Mouse (Mus musculus): ENCODE measurements around the gene Gpr63. TPM values are rescaled to one million over a fixed set of nuclear protein-coding genes. Genes with fewer than 3 reads are reported as not detected.
"Not testable (repeated sequence)": the region's sequence is repeated elsewhere in the genome, so short reads cannot be mapped to it uniquely, and the experiment has no call there.

Gpr63 gene
- polyA plus RNA-seq, 1 experiment from 2014 or later, result 3.6 TPM

DNA sequence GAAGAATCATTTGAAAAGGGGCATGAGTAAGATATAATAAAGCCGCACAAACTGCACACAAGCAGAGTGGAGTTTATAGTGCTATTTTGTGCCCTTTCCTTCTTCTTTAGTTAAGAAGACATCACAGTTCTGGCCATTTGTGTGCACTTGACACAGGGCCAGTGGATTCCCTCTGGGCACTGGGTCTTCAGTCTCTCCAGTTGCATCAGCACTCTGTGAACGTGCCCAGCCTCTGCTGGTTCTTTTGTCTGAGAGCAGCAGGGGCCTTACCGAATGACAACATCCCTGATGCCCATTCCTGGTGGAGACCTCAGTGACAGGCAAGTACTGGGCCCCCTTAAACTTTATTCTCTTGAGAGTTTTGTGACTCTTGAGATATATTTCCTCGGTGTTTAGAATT is 12.4 kb downstream of the Gpr63 start:
- ATAC-seq (ENCODE audit: insufficient read depth, low FRiP score, low TSS enrichment) (no peak), DNase-seq (ENCODE audit: low spot score) (no peak)
- Histone ChIP-seq H3K27me3 (ENCODE audit: control insufficient read depth, insufficient read depth, low read length) (no peaks in the 10 kb centered on the region), H3K9me3 (ENCODE audit: control insufficient read depth, low read length) (no peaks in the 10 kb centered on the region), H3K4me3 (ENCODE audit: low read depth, low read length) (no peak overlapping the region), H3K4me1 (ENCODE audit: control insufficient read depth, insufficient read depth, low read length) (no peaks in the 10 kb centered on the region), H3K36me3 (ENCODE audit: control insufficient read depth, insufficient read depth, low read length) (no peaks in the 10 kb centered on the region), H3K27ac (ENCODE audit: low read depth, low read length) (no peak overlapping the region), H3K4me2 (ENCODE audit: low read depth) (no peak overlapping the region), H3K9ac (ENCODE audit: low read length) (no peak overlapping the region)
- WGBS, result 49% methylated on average over 4 of the region's 4 CpGs

DNA sequence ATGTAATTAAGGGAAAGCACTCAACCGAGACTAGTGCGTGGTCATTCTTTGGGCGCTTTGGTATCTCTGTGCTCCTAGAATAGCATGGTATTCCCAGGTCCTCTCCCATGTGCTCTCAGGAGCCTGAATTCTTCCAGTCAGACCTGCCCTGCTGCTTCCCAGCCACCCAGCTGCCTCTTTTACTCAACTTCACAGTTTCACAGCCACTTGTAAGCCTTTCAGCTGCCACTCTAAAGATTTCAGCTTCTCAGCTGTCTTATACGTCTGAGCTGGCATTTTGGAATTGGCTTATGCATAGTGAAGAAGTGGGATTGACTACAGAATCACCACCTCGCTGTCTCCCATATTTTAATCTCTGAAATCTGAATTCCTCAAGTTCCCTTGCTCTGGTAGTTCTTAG is 19.4 kb downstream of the Gpr63 start:
- no peaks in the 10 kb centered on the region for H3K36me3 ChIP-seq (ENCODE audit: control insufficient read depth, insufficient read depth, low read length)
- no peaks in the 10 kb centered on the region for H3K4me1 ChIP-seq (ENCODE audit: control insufficient read depth, insufficient read depth, low read length)
- H3K9ac ChIP-seq (ENCODE audit: low read length), result no peak overlapping the region
- no peak overlapping the region for H3K4me3 ChIP-seq (ENCODE audit: low read depth, low read length)
- H3K27me3 ChIP-seq (ENCODE audit: control insufficient read depth, insufficient read depth, low read length), result no peaks in the 10 kb centered on the region
- no peak overlapping the region for H3K4me2 ChIP-seq (ENCODE audit: low read depth)
- H3K9me3 ChIP-seq (ENCODE audit: control insufficient read depth, low read length), result no peaks in the 10 kb centered on the region
- no peak overlapping the region for H3K27ac ChIP-seq (ENCODE audit: low read depth, low read length)
- no peak for ATAC-seq (ENCODE audit: insufficient read depth, low FRiP score, low TSS enrichment)
- 95% methylated on average over 5 of the region's 5 CpGs for WGBS
- no peak for DNase-seq (ENCODE audit: low spot score)

DNA sequence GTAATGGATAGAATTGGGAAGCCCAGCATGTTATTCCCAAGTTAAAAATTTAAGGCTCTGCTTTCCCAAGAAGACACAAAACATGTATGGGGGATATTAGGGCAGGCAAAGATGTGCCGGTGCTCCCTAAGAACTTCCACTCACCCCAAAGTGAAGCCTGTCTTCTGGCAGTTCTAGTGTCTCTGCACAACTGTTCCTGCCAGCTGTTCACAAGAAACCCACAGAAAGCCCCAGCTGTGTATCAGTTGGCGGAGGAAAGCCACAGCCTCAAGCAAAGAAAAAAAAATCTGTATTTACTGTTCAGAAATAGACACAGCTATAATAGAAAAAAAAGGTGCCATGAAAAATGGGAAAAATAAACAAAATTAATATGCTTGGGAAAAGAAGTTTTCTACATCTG is 25.3 kb downstream of the Gpr63 start:
- no peaks in the 10 kb centered on the region for H3K9me3 ChIP-seq (ENCODE audit: control insufficient read depth, low read length)
- H3K36me3 ChIP-seq (ENCODE audit: control insufficient read depth, insufficient read depth, low read length), result no peaks in the 10 kb centered on the region
- H3K27me3 ChIP-seq (ENCODE audit: control insufficient read depth, insufficient read depth, low read length), result no peaks in the 10 kb centered on the region
- ATAC-seq (ENCODE audit: insufficient read depth, low FRiP score, low TSS enrichment), result no peak
- H3K4me1 ChIP-seq (ENCODE audit: control insufficient read depth, insufficient read depth, low read length), result no peaks in the 10 kb centered on the region
- no peak overlapping the region for H3K9ac ChIP-seq (ENCODE audit: low read length)
- no peak overlapping the region for H3K27ac ChIP-seq (ENCODE audit: low read depth, low read length)
- 96% methylated on average over 2 of the region's 2 CpGs for WGBS
- no peak overlapping the region for H3K4me3 ChIP-seq (ENCODE audit: low read depth, low read length)
- no peak for DNase-seq (ENCODE audit: low spot score)
- no peak overlapping the region for H3K4me2 ChIP-seq (ENCODE audit: low read depth)

GRCm38 (mm10) chr4:25009328-25009727 is 43.1 kb downstream of the Gpr63 start:
- WGBS, result 87% methylated on average over 8 of the region's 8 CpGs
- DNase-seq (ENCODE audit: low spot score); H3K9ac ChIP-seq (ENCODE audit: low read length); ATAC-seq (ENCODE audit: insufficient read depth, low FRiP score, low TSS enrichment); H3K27me3 ChIP-seq (ENCODE audit: control insufficient read depth, insufficient read depth, low read length); H3K9me3 ChIP-seq (ENCODE audit: control insufficient read depth, low read length); H3K4me2 ChIP-seq (ENCODE audit: low read depth); H3K36me3 ChIP-seq (ENCODE audit: control insufficient read depth, insufficient read depth, low read length); H3K4me3 ChIP-seq (ENCODE audit: low read depth, low read length); H3K27ac ChIP-seq (ENCODE audit: low read depth, low read length); H3K4me1 ChIP-seq (ENCODE audit: control insufficient read depth, insufficient read depth, low read length): not testable (repeated sequence)

DNA sequence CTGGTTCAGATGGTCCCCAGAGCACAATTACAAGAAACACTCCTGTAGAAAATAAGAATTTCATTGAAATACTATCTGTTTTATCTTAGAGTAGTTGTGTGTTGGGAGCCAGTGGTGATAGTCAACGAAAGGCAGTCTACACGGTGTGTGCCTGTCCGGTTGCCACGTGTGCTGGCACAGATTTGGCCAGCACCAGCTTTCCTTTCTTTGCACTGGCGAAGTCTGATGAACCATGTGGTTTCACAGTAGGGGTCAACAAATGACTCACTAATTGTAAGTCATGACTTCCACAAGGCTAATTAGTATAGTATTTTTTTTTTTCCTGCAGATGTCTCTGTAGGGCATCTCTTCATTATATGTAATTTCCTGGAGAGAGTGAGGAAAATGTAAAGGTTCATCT is 45.6 kb downstream of the Gpr63 start:
- Histone ChIP-seq H3K36me3 (ENCODE audit: control insufficient read depth, insufficient read depth, low read length) (peaks cover 3% of the 10 kb centered on the region), H3K27ac (ENCODE audit: low read depth, low read length) (no peak overlapping the region), H3K9ac (ENCODE audit: low read length) (no peak overlapping the region), H3K4me2 (ENCODE audit: low read depth) (no peak overlapping the region), H3K4me1 (ENCODE audit: control insufficient read depth, insufficient read depth, low read length) (no peaks in the 10 kb centered on the region), H3K27me3 (ENCODE audit: control insufficient read depth, insufficient read depth, low read length) (no peaks in the 10 kb centered on the region), H3K4me3 (ENCODE audit: low read depth, low read length) (no peak overlapping the region), H3K9me3 (ENCODE audit: control insufficient read depth, low read length) (no peaks in the 10 kb centered on the region)
- 68% methylated on average over 5 of the region's 5 CpGs for WGBS
- ATAC-seq (ENCODE audit: insufficient read depth, low FRiP score, low TSS enrichment) (no peak), DNase-seq (ENCODE audit: low spot score) (no peak)

GRCm38 (mm10) chr4:25012726-25013125 is 46.5 kb downstream of the Gpr63 start:
- H3K36me3 ChIP-seq (ENCODE audit: control insufficient read depth, insufficient read depth, low read length), result peaks cover 3% of the 10 kb centered on the region
- H3K27me3 ChIP-seq (ENCODE audit: control insufficient read depth, insufficient read depth, low read length), result no peaks in the 10 kb centered on the region
- H3K9me3 ChIP-seq (ENCODE audit: control insufficient read depth, low read length), result no peaks in the 10 kb centered on the region
- ATAC-seq (ENCODE audit: insufficient read depth, low FRiP score, low TSS enrichment) (no peak), DNase-seq (ENCODE audit: low spot score) (no peak)
- WGBS, result 94% methylated on average over 3 of the region's 3 CpGs
- H3K27ac ChIP-seq (ENCODE audit: low read depth, low read length), result no peak overlapping the region
- no peak overlapping the region for H3K4me2 ChIP-seq (ENCODE audit: low read depth)
- H3K4me3 ChIP-seq (ENCODE audit: low read depth, low read length), result no peak overlapping the region
- H3K9ac ChIP-seq (ENCODE audit: low read length), result no peak overlapping the region
- H3K4me1 ChIP-seq (ENCODE audit: control insufficient read depth, insufficient read depth, low read length), result no peaks in the 10 kb centered on the region

DNA sequence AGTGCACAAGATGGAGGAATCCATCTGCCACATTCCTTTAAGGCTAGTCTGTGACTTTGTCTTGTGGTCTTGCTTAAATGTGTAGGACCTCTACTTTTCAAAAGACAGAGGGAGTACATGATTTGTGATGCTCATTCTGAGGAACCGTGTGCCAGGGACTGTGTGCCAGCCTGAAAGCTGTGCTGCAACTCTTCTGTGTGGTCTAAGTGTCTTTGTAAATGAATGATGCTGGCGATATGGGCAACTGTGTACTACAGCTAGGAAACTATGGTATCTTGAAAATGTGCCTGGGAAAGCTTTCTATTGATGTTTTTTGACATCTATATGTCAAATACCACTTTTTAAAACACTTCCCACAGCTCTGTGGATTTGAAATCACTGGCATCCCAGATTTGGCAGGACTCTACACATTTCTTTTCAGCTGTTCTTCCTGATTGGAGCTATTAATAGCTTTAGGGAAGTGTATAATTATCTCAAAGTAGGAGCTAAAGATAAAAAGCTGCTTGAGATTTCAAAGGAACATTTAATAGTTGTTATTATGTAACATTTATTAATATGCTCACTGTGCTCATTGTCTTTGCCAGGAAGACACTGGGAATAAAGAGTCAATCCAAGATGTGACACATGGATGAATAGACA is 48.9 kb downstream of the Gpr63 start:
- H3K36me3 ChIP-seq (ENCODE audit: control insufficient read depth, insufficient read depth, low read length), result no peaks in the 10 kb centered on the region
- no peak overlapping the region for H3K4me2 ChIP-seq (ENCODE audit: low read depth)
- H3K4me1 ChIP-seq (ENCODE audit: control insufficient read depth, insufficient read depth, low read length), result no peaks in the 10 kb centered on the region
- no peaks in the 10 kb centered on the region for H3K27me3 ChIP-seq (ENCODE audit: control insufficient read depth, insufficient read depth, low read length)
- H3K9ac ChIP-seq (ENCODE audit: low read length), result no peak overlapping the region
- DNase-seq (ENCODE audit: low spot score) (no peak), ATAC-seq (ENCODE audit: insufficient read depth, low FRiP score, low TSS enrichment) (no peak)
- WGBS, result 88% methylated on average over 2 of the region's 2 CpGs
- H3K9me3 ChIP-seq (ENCODE audit: control insufficient read depth, low read length), result no peaks in the 10 kb centered on the region
- no peak overlapping the region for H3K27ac ChIP-seq (ENCODE audit: low read depth, low read length)
- H3K4me3 ChIP-seq (ENCODE audit: low read depth, low read length), result no peak overlapping the region

- 82% methylated on average over 2 of the region's 2 CpGs for WGBS
- H3K27me3 ChIP-seq (ENCODE audit: control insufficient read depth, insufficient read depth, low read length), result no peaks in the 10 kb centered on the region
- no peak overlapping the region for H3K9ac ChIP-seq (ENCODE audit: low read length)
- no peak for ATAC-seq (ENCODE audit: insufficient read depth, low FRiP score, low TSS enrichment)
- DNase-seq (ENCODE audit: low spot score), result no peak
- no peaks in the 10 kb centered on the region for H3K9me3 ChIP-seq (ENCODE audit: control insufficient read depth, low read length)
- no peak overlapping the region for H3K27ac ChIP-seq (ENCODE audit: low read depth, low read length)
- H3K4me1 ChIP-seq (ENCODE audit: control insufficient read depth, insufficient read depth, low read length), result no peaks in the 10 kb centered on the region
- no peak overlapping the region for H3K4me3 ChIP-seq (ENCODE audit: low read depth, low read length)
- H3K4me2 ChIP-seq (ENCODE audit: low read depth), result no peak overlapping the region
- no peaks in the 10 kb centered on the region for H3K36me3 ChIP-seq (ENCODE audit: control insufficient read depth, insufficient read depth, low read length)
Observed at GRCm38 (mm10) chr4:25028252-25028651, 62.0 kb downstream of the Gpr63 start.

GRCm38 (mm10) chr4:25028752-25029151 is 62.5 kb downstream of the Gpr63 start:
- H3K4me2 ChIP-seq (ENCODE audit: low read depth), result no peak overlapping the region
- ATAC-seq (ENCODE audit: insufficient read depth, low FRiP score, low TSS enrichment), result no peak
- no peaks in the 10 kb centered on the region for H3K9me3 ChIP-seq (ENCODE audit: control insufficient read depth, low read length)
- no peak overlapping the region for H3K27ac ChIP-seq (ENCODE audit: low read depth, low read length)
- H3K4me1 ChIP-seq (ENCODE audit: control insufficient read depth, insufficient read depth, low read length), result no peaks in the 10 kb centered on the region
- DNase-seq (ENCODE audit: low spot score), result no peak
- H3K9ac ChIP-seq (ENCODE audit: low read length), result no peak overlapping the region
- H3K36me3 ChIP-seq (ENCODE audit: control insufficient read depth, insufficient read depth, low read length), result no peaks in the 10 kb centered on the region
- 75% methylated on average over 1 of the region's 1 CpGs for WGBS
- no peak overlapping the region for H3K4me3 ChIP-seq (ENCODE audit: low read depth, low read length)
- H3K27me3 ChIP-seq (ENCODE audit: control insufficient read depth, insufficient read depth, low read length), result no peaks in the 10 kb centered on the region

Data from neural tube, embryonic 11.5 days (tissue).